9 mouse cellular contexts compared by ENCODE assay signal in genomic region chr17:30024651-30025050, GRCm38 (mm10). TPM values are rescaled to one million over a fixed set of nuclear protein-coding genes. Genes with fewer than 3 reads are reported as not detected.
DNase-seq lines count a peak whose midpoint lies in the region; ATAC-seq and TF ChIP-seq lines count a peak whose summit lies in the region.
"Had no signal": no experiment of that assay in that cellular context is flagged by ENCODE, and none has a peak within 500 bp of the region (broad histone marks: within the 10 kb centered on the region; RNA-seq: fewer than 3 reads in every experiment).

No protein-coding gene starts in this region.

- no peak for ATAC-seq in CD4-positive, CD25-positive, alpha-beta regulatory T cell, adult 4 months

- DNase-seq in CD4-positive, CD25-positive, alpha-beta regulatory T cell, adult 2 months (ENCODE audit: low read depth, low spot score), result peak; percentile 82
- DNase-seq in CD4-positive helper T cell, adult 2 months (ENCODE audit: low read depth, low spot score), result peak; percentile 56
- DNase-seq in c-Kit-positive CD71-positive TER-119-negative erythroid progenitor cells, embryonic 14.5 days (ENCODE audit: low read depth), result peak; percentile 59
- DNase-seq in frontal cortex, postnatal 25 days (ENCODE audit: low spot score in 2 of 2), result peak; percentile 55 to 56
- peak; percentile 55 to 70 for DNase-seq in layer of hippocampus, adult 2 months (ENCODE audit: low spot score in 2 of 2)
- DNase-seq in lung, postnatal 4 days, result peak; percentile 68 to 81
- DNase-seq in spleen, postnatal 14 days (ENCODE audit: low spot score in 2 of 2), result peak; percentile 28 to 47

- H3K4me3 ChIP-seq in layer of hippocampus, adult 2 months, result no peak overlapping the region
- H3K4me3 ChIP-seq: limb, embryonic 13.5 days had no signal

- TF ChIP-seq CTCF in layer of hippocampus, adult 2 months (conservative IDR thresholded peaks at IDR 0.05), result peak; percentile 90

- H3K27ac ChIP-seq in layer of hippocampus, adult 2 months, result no peak overlapping the region
- H3K27ac ChIP-seq: limb, embryonic 13.5 days had no signal

RNA-seq across cellular contexts. Expression of gene Zfand3, which starts 20.1 kb away (rescaled TPM):
- 10 to 100 TPM; 14.6 to 24.5 TPM for polyA plus RNA-seq in CD4-positive, CD25-positive, alpha-beta regulatory T cell, adult 4 months (2017; shearing (Covaris generic))
- 100 to 1,000 TPM; 112 to 118 TPM for total RNA-seq in layer of hippocampus, adult 2 months (2021)

RNA-seq across cellular contexts. Expression of gene Mdga1, which starts 54.8 kb away (rescaled TPM):
- not detected for polyA plus RNA-seq in CD4-positive, CD25-positive, alpha-beta regulatory T cell, adult 4 months (2017; shearing (Covaris generic))
- 10 to 100 TPM; 70.1 to 73.8 TPM for total RNA-seq in layer of hippocampus, adult 2 months (2021)
